Mouse (Mus musculus) layer of hippocampus, adult 2 months (tissue): Measurements from ENCODE around the gene Jchain. TPM values are rescaled to one million over a fixed set of nuclear protein-coding genes. Genes with fewer than 3 reads are reported as not detected.
"Not testable (repeated sequence)": the region's sequence is repeated elsewhere in the genome, so short reads cannot be mapped to it uniquely, and the experiment has no call there.

Source experiments
- DNase-seq, 2 experiments: peaks; one replicate each; pipeline ENCODE4 v3.0.0; 2022; ENCODE audit warnings: low spot score in 2 of 2
- H3K27ac ChIP-seq: fragments of 200-600 bp; 2 replicates; pipeline ENCODE4 v1.8.1; 2022
- H3K4me3 ChIP-seq: fragments of 200-600 bp; 2 replicates; pipeline ENCODE4 v1.8.1; 2022; ENCODE audit warnings: mild to moderate bottlenecking
- CTCF ChIP-seq: fragments of 200-600 bp; conservative IDR thresholded peaks from 2 replicates; pipeline ENCODE4 v1.8.1; 2022; ENCODE audit warnings: antibody characterized with exemption, mild to moderate bottlenecking, moderate library complexity
- total RNA-seq, 2 experiments: library from RNA; stranded (reverse); gene quantifications; 2 replicates each; pipeline ENCODE4 v1.2.3; 2021

Jchain gene
- total RNA-seq, 2 experiments from 2014 or later: 0.31 to 0.42 TPM

- peak within 1 kb of the TSS; percentile 97 for H3K27ac ChIP-seq
- peak; percentile 93 to 94 for DNase-seq
- H3K4me3 ChIP-seq: peak within 1 kb of the TSS; percentile 95
- peak; percentile 87 for TF ChIP-seq CTCF
These were observed 26.6 kb upstream of the Jchain start, which contains the start of gene Utp3 for GRCm38 (mm10) chr5:88554086-88554886. TSS of gene Utp3 (plus strand) at chr5:88554462.

- Histone ChIP-seq H3K4me3 (peak overlapping the region; percentile 62), H3K27ac (peak overlapping the region; percentile 97)
- no peak for DNase-seq
- no peak for TF ChIP-seq CTCF
These were observed 25.8 kb upstream of the Jchain start for GRCm38 (mm10) chr5:88553271-88554085.

- no peak for DNase-seq
- Histone ChIP-seq H3K27ac (no peak overlapping the region), H3K4me3 (no peak overlapping the region)
- TF ChIP-seq CTCF: no peak
These were observed 17.8 kb upstream of the Jchain start for GRCm38 (mm10) chr5:88545536-88545935.

GRCm38 (mm10) chr5:88544411-88544810, 16.7 kb upstream of the Jchain start:
- not testable (repeated sequence) for DNase-seq, H3K27ac ChIP-seq, H3K4me3 ChIP-seq

GRCm38 (mm10) chr5:88542651-88543282, 15.1 kb upstream of the Jchain start:
- peak; percentile 96 for TF ChIP-seq CTCF
- DNase-seq: peak in 1 of 2 experiments; percentile 56
- Histone ChIP-seq H3K27ac (no peak overlapping the region), H3K4me3 (peak overlapping the region; percentile 30)

GRCm38 (mm10) chr5:88540845-88541244, 13.2 kb upstream of the Jchain start:
- no peak for DNase-seq
- TF ChIP-seq CTCF: no peak
- Histone ChIP-seq H3K27ac (no peak overlapping the region), H3K4me3 (no peak overlapping the region)

GRCm38 (mm10) chr5:88534697-88535096, 7.0 kb upstream of the Jchain start:
- TF ChIP-seq CTCF: no peak
- no peak for DNase-seq
- H3K4me3 ChIP-seq: no peak overlapping the region
- no peak overlapping the region for H3K27ac ChIP-seq

- DNase-seq: no peak
- no peak overlapping the region for H3K4me3 ChIP-seq
- no peak overlapping the region for H3K27ac ChIP-seq
- TF ChIP-seq CTCF: no peak
These were observed 3.2 kb upstream of the Jchain start for GRCm38 (mm10) chr5:88530908-88531307.

- Histone ChIP-seq H3K27ac (no peak overlapping the region), H3K4me3 (no peak overlapping the region)
- peak; percentile 86 for TF ChIP-seq CTCF
- DNase-seq: peak; percentile 23 to 50
These were observed 8.5 kb downstream of the Jchain start for GRCm38 (mm10) chr5:88519232-88519631.

GRCm38 (mm10) chr5:88508990-88509389, 18.7 kb downstream of the Jchain start:
- Histone ChIP-seq H3K4me3 (no peak overlapping the region), H3K27ac (no peak overlapping the region; the same call in 1 of the 2 replicates)
- DNase-seq: no peak
- TF ChIP-seq CTCF: no peak

GRCm38 (mm10) chr5:88508555-88508954, 19.1 kb downstream of the Jchain start:
- TF ChIP-seq CTCF: no peak
- no peak overlapping the region; the same call in 1 of the 2 replicates for H3K27ac ChIP-seq
- no peak overlapping the region for H3K4me3 ChIP-seq
- no peak for DNase-seq

GRCm38 (mm10) chr5:88499781-88500180, 27.9 kb downstream of the Jchain start:
- Histone ChIP-seq H3K4me3 (no peak overlapping the region), H3K27ac (no peak overlapping the region)
- no peak for TF ChIP-seq CTCF
- DNase-seq: no peak

GRCm38 (mm10) chr5:88491111-88491510, 36.6 kb downstream of the Jchain start:
- no peak for DNase-seq
- H3K4me3 ChIP-seq: no peak overlapping the region

More at GRCm38 (mm10) chr5:88491111-88491510, 36.6 kb downstream of the Jchain start:
- no peak for TF ChIP-seq CTCF
- no peak overlapping the region for H3K27ac ChIP-seq
